Mouse (Mus musculus) gastrocnemius, adult 18-20 months (tissue): ENCODE measurements around the gene March4. TPM values are rescaled to one million over a fixed set of nuclear protein-coding genes. Genes with fewer than 3 reads are reported as not detected.

Experiments
- DNase-seq: peaks from one replicate; pipeline ENCODE4 v3.0.0; 2021; ENCODE audit warnings: low spot score
- total RNA-seq, 2 experiments: library from RNA; stranded (reverse); gene quantifications; 2 replicates each; pipeline ENCODE4 v1.2.3; 2021

Gene March4
- total RNA-seq, 2 experiments from 2014 or later, result 0.24 to 0.62 TPM

DNA sequence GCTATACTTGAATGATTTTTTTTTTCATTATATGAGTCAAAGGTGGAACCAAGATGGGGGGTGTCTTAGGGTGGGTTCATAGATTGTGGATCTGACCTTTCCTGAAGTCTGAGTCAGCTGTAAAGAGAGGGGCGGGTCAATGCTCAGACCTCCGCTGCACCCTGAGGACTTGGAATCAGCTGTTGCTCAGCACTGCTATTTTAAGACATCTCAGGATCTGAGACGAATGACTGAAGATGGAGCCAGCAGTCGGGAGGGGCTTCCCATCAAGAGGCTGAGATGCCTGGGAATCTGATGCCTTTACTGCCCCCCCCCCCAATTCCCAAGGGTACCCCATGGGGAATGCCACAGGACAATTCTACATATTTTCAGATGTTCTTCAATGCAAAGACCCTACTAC is 85.9 kb downstream of the March4 start:
- peak; percentile 3 for DNase-seq

DNA sequence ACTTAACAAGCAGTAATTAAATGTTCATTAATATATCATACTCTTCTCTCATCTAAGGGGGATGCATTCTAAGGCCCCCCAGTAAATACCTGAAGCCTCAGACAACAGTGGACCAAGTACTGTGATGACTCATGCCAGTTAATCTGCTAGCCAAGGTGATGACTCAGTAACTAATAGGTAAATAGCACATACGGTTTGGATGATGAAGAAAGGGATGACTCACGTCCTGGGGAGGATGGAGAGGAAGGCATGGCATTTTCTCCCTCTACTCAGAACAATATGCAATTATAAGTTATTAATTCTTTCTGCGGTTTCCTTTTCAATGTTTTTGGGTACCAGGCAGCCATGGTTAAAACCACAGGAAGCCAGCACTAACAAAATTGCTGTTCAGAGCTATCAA is 87.0 kb downstream of the March4 start:
- no peak for DNase-seq

DNA sequence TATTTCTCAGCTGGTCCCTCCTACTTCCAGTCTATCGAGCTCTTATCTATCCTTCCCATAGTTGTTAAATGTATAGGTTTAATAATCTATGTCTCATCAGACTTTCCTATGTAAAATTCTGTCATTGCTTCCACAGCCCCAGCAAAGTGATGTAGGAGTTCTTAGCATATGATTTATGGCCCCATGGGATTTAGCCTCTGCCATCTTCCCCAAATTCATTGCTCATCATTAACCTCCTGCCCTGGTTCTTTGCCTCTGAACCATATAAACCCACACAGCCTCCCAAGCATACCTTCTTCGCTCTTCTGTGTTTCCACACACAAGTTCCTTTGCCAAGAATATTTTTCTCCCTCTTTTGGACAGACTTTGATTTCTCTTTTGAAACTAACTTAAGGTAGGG is 94.0 kb downstream of the March4 start:
- DNase-seq, result no peak

DNA sequence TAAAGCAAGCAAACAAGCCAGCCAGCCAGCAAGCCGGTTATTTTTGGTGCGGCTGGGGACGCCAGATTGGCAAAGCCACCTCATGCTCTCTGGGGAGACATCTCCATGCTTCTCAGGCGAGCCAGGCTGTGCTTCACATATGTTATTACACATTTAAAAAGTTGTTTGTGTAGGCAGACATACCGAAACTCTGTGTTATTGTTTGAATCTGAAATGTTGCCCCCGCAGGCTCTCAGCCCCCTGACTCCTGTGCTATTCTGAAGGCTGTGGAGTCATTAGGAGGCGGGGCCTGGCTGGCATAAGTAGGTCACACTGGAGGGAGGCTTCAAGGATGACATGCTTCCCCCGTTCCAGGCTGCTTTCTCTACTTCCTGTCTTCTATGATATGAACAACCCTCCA is 97.6 kb downstream of the March4 start:
- DNase-seq, result peak; percentile 45

DNA sequence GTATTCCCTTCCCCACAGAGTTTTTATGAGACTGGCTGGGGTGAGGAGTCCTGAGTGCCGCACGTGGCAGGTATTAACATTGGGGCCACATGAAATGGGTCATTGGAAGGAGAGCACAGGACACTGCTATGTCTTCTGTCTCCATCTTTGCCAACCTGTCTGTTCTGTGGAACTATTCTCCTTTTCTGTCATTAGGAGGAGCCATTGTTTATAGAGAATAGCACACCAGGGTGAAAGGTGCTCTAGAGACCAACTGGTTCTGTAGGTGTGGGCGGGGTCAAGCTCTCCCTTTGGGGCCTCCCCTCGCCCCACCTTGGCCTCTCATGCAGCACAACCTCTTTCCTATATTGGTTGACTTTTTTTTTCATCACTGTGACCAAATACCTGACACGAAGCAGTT is 99.8 kb downstream of the March4 start:
- DNase-seq, result no peak

DNA sequence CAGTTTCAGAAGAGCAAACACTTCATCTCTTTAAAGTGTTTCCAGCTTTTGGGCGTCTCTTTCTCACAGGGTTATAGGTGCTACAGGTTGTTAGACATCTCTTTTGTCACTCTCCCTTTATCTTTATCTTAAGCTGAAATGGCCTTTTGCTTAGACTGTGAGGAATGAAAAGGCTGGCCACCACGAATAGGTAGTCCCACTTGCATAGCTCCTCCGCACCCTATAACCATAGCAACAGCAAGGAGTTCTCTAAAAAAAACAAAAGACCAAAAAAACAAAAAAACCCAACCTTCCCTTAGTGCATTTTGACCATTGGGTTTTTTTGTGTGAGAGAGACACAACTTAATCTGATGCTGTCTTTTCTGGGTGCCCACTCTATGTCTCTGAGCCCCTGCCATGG is 102.2 kb downstream of the March4 start:
- DNase-seq, result no peak

DNA sequence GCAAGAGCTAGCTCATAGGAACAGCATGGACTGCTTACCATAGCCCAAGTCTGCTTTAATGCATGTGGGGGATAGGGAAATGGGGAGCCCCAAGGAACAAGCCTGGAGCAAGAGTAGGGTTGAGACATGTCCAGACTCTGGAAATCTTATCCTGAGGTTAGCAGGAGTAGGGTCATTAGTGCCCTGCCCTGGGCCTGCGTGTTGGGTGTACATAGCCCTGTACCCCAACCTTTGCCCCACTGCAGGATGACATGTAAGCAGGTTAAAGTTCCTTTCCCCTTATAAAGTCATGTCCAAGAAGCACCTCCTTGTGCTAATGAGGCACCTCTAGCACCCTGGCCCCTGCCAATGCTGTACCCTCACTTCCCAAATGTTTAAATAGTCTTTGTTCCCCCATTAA is 104.2 kb downstream of the March4 start:
- no peak for DNase-seq

DNA sequence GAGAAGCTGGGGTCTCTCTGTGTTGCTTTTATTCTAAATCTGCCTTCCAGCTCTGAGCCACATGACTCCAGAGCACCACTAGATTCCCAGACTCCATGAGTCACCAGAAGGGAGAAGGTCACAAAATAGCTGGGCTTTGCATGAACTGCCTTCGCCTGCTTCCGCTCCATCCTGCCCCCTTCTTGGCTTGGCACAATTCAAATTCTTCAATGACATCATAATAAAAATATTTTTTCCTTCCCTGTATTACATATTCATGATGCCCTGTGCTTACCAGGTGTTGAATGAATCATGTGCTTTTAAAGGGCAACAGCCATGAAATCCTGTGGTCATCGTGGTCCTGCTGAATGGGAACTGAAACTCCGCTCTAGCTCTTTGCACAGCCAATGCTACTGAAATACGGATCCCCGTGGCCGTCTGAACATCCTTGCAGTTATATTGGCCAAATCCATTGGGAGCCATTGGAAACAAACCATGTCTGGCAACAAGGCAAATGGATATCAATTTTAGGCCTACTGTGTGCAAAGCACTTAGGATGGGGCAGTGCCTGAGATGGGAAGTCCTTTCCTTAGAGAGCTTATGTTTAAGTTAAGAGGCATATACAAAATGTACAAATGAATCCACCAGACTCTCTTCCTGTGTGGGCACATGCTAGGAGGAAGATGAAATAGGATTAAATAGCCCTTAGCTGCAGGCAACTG is 107.5 kb downstream of the March4 start:
- DNase-seq, result no peak

DNA sequence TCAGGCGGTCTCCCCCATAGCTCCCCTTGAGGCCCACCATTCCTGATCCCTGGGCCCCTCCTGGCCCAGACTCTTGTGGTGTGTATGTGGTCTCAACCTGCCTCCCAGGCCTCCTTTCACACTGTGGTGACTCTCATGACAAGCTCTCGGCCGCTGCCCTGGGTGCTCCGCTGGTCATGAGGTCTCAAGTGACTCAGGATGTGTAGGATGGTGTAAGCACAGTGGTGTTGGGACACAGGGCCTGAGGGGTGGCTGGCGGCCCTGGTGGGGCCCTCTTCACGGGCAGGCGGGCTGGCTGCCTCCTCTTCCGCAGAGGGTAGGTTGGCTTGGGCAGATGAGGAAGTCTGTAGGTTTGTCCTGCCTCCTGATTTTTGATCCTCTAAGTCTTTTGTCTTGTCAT is 108.2 kb downstream of the March4 start:
- no peak for DNase-seq

DNA sequence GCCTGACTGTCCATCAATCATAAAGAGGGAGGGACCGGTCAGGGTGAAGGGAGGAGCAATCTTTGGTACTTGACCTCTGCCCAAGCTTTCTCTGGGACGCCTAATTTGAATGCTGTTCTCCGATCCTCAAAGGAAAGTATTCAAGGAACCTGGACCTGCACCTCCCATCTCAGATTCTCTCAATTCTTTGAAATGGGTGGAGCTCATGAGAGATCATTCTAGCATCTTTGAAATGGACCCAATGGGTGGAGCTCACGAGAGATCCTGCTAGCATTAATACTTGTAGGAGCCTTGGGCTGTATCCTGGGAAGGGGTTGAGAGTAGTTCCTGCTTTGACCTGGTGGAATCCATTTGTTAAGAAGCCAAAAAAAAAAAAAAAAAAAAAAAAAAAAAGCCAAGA is 110.3 kb downstream of the March4 start:
- DNase-seq, result no peak

DNA sequence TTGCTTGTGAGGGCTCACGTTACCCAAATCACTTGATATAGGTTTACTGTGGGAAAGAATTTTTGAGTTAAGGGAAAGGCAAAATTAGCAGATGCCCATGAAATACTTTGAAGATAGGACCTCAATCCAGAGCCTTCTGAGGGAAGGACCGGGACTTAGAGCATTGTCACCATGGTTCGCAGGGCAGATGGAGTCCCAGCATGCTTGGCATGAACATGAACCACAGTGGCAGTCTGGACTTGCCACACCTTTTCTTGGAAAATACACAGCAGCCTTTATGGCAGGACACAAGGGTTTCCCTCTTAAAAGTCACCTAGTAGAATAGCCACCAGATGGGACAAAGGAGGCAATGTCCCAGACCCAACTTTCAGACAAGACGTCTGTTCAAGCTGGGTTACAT is 114.6 kb downstream of the March4 start:
- DNase-seq, result no peak

DNA sequence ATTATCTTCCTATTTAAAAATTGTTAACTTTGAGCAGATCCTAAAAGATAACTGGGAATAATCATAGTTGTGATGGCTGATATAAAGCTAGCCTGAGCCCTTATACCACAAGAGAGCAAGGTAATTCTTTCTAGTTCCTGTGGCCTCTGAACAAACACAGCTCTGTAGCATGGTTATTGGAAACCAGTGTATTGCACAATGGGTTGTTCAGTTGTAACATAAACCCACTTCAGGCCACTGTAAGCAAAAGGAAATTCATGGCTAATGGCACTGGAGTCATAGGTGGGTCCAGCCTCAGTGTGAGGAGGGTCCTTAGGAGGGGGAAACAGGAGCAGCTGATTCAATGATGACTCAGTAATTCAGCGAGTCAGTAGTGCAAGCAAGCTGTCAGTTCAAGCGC is 116.5 kb downstream of the March4 start:
- no peak for DNase-seq

DNA sequence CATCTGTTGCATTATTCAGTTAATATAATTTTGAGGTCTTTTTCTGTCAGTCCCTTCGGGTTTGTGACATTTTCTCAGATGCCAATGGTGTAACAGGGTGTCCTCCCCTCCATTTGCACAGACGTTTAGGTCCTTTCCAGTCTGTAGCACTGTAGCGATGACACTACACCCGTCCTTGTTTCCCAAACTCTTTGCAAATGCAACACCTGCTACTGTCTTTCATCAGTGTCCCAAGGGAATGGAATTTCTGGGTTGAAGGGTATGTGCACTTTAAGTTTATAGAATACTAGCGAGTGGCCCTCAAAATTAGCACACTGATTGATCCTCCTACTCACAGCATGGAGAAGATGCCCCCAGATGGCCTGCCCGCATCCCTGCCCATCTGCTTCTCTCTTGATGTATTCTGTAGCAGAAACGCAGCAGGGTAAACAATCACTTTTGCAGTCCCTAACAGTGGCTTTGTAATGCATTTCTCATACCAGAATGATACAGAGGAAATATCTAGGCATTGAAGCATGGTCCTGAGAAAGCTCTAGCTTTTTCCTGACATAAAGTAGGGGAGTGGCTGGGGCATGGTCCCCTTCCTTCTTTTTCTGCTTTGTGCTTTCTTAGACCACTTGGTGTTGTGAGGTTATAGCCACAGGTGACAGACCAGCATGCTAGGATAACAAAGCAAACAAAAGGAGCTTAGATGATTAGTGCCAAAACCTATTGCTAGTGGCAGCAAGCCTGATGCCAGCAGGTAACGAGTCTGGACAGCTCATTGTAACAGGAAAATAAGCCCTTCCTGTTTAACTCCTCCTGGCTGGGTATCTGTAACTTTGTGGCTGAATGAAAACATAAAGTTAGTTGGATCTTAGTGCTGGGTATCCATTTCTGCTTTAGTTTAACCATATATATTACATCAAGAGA is 117.7 kb downstream of the March4 start:
- no peak for DNase-seq

DNA sequence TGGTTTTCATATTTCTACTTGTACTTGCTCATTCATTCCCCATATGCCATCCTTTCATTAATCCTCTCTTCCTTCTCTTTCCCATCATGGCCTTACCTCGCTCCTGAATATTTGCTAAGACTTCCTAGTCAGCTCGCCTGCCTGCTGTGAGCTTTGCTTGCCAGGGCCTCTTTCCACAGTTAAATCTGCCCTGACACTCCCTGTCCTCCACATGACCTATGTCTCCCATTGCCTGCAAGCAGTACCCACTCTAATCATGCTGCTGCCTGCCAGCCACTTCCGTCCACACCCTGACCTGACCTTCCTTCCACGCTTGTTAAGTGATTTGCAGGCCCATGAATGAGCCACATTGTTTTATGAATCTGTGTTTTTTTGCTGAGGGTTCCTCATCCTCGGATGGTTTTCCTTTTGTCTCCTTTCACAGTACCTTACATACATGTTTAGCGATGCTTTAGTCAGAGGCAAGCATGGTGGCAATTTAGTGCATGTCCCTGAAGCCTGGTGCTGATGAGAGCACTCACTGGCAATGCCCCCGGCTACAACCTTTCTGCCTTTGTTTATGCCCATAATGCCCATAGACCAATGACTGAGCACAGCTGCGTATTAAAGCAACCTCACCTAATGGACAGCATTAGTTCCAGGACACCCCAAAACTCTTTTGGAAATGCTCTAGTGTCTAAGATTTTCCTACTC is 122.0 kb downstream of the March4 start:
- DNase-seq, result no peak

DNA sequence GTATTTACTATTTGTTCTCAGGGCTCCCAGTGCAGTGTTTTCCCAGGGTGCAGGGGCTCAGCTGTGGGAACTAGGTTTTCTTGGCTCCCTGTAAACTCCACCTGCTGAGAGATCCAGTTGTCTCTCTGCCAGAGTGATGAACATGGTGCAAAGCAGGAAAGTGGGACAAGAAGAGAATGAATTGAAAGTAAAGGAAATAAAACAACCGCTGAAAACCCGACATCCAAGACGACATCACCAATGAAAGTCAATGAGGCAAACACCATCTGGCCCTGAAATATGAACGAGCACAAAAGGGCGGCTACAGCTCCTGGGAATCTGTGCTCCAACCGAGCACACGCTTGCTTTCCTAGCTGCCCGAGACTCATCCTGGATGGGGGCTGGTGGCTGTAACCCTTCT is 122.6 kb downstream of the March4 start:
- DNase-seq, result no peak

DNA sequence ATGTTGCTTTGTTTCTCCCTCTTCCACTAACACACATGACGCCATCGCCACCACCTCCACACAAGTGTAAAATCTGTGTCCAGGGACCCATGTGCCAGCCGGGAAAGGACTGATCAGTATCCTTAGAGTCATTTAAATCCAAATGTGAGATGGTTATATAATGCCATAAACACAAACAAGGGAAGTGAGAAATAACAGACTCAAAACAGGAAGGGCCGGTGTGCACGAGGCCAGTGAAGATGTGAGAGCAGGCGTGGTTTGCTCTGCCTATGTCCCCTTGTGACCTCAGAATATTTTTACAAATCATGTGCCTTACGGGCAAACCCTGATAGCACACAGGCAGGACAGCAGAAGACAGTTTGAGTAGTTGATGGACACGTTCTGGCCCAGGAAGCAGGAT is 123.5 kb downstream of the March4 start:
- no peak for DNase-seq

DNA sequence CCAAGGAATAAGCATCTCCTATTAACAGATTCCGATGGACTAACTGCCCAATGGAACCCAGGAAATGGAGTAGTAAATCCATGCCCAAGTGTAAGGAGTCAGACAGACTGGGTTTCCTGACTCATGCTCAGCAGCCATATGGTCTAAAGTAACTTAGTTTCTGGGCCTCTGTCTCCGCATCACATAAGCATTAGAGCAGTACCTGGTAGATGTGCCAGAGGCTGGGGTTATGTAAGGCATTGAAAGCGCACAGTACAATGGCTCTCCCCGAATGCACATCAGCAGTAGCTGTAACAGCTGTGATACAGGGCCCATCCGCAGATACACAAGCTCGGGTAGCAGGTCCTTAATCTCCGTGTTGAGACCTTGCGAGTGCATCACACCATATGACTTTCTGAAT is 125.6 kb downstream of the March4 start:
- no peak for DNase-seq

DNA sequence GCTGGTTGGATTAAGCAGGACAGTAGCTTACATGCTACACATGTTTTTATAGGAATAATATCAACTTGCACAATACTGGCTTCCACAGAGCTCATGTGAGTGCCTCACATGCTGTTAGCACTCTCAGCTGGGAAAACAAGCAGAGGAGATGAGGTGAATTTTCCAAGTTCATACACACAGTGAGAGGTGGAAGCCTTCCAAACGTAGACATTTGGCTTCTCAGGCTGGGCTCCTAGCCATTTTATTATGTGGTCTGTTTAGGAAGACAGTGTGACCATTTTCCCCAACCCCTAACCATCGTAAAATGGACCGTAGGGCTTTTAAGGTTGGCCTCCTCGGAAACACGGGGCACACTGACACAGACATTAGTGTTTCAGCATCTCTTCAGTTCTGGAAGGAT is 126.8 kb downstream of the March4 start:
- DNase-seq, result no peak

DNA sequence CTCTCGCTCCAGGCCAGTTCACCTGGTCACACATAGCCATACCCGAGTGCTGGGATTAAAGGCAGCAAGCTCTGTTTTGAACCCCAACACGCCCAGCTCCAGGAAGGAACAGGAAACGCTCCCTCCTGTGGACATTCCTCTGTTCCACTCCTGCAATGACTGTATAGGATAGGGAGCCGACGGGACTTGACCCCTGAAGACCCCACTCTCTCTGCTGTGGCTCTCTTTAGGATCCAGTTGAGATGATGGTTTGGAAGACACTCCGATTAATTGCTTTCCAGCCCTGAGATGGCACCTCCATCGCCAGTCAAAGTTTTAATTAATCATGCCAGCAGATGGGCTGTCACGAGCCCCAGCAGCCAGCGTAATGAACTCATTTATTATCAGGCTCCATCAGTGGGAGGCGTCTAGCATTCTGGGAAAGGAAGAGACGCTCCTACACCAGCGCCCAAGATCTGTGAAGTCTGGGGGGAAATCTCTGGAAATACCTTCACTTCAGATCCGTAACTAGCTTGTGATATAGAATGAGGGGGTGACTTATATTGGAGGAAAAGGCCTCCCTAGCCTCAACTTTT is 130.1 kb downstream of the March4 start:
- DNase-seq, result no peak

DNA sequence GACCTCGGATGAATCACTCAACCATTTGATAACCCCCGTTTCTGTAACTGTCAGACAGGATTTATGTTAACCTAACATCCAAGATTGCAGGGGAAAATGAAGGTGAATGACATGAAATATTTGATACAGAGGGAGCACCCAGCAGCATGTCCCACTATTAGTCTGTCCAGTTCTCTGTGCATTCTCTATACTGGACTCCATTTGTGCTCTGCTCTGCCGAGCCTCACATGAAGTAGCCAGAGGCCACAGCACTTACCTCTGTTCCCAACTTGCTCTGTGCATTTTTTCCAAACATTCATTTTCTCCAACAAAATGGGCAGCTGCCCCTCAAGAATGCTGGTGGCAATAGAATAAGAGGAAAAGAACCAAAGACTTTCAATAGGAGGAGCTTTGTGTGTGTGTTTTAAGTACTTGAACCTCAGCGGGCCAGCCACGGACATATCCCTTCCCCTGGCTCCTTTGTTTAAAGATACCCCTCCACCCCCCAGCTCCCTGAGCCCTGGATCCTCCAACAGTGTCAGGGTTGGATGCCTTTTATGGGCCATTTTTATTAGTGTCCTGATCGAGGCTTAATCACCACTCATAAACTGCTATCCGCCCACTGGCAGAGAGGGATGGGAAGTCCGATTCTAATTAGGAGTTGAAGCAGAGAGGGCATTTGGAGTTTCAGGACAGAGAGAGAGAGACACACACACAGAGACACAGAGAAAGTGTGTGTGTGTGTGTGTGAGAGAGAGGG is 135.2 kb downstream of the March4 start:
- DNase-seq, result no peak

DNA sequence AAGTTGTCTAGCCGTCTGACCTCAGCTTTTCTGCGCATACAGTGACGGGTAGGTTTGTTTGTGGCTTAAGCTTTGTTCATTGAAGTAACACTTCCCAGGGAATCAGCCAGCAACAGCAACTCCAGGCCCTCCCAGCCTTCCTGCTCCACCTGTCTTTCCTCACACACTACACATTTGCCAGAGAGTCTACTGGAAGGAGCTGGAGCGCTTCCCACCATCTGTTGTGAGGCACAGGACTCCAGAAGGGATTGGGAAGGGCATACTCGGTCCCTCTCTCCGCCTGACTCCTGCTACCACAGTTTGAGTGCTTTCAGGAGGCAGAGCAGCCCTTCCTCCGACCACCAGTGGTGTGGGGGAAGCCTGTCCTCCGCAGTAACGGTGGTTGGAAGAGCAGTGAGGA is 136.1 kb downstream of the March4 start:
- no peak for DNase-seq
